Mouse (Mus musculus): ENCODE measurements at regions not wholly inside any gene's neighbourhood (a gene's known extent, or its start where the extent isn't known, plus 50 kb on each side); places are given as distances from the start of the nearest gene placed in this dataset.

- ATAC-seq (ENCODE audit: low FRiP score, low read depth) = no peak
- WGBS = 21% methylated on average over 5 of the region's 5 CpGs
These were observed 116.7 kb upstream of the 1700012A03Rik start for GRCm38 (mm10) chr6:31933364-31933763.

GRCm38 (mm10) chr6:31931116-31931515 is 118.9 kb upstream of the 1700012A03Rik start:
- no peak overlapping the region for H3K4me2 ChIP-seq
- H3K27me3 ChIP-seq = no peaks in the 10 kb centered on the region
- no peak overlapping the region for H3K4me3 ChIP-seq
- no peaks in the 10 kb centered on the region for H3K36me3 ChIP-seq
- no peaks in the 10 kb centered on the region for H3K9me3 ChIP-seq
- H3K9ac ChIP-seq = no peak overlapping the region
- no peak for ATAC-seq (ENCODE audit: low FRiP score, low read depth)
- no peak overlapping the region for H3K27ac ChIP-seq (replicated peaks)
- 92% methylated on average over 6 of the region's 6 CpGs for WGBS
- H3K4me1 ChIP-seq (replicated peaks) = peaks cover 10% of the 10 kb centered on the region

More at GRCm38 (mm10) chr6:31933364-31933763, 116.7 kb upstream of the 1700012A03Rik start:
- Histone ChIP-seq H3K4me1 (replicated peaks) (peaks cover 10% of the 10 kb centered on the region), H3K27ac (replicated peaks) (no peak overlapping the region), H3K36me3 (no peaks in the 10 kb centered on the region), H3K9me3 (no peaks in the 10 kb centered on the region), H3K4me3 (no peak overlapping the region), H3K9ac (no peak overlapping the region), H3K27me3 (no peaks in the 10 kb centered on the region), H3K4me2 (no peak overlapping the region)

DNA sequence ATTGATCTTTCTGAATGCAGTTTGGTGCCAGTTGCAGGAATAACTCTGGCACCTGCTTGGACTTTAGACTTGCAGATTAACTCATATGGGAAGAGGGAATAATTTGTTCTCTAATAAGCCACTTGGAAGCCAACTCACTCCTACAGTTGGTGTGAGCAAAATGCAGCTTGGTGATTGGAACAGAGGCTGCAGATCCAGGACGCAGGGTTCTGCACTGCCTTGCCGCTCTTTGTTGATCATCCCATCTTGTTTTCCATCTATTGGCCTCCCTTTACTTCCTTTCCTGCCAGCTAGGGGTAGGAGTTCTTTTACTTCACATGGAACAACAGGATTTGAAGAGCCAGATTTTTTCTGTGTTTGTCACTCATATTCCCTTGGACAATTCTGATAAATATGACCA is 120.9 kb upstream of the 1700012A03Rik start:
- Histone ChIP-seq H3K4me2 (no peak overlapping the region), H3K27ac (replicated peaks) (no peak overlapping the region), H3K9ac (no peak overlapping the region), H3K4me3 (no peak overlapping the region), H3K9me3 (no peaks in the 10 kb centered on the region), H3K36me3 (no peaks in the 10 kb centered on the region), H3K4me1 (replicated peaks) (peaks cover 16% of the 10 kb centered on the region), H3K27me3 (no peaks in the 10 kb centered on the region)
- no peak for ATAC-seq (ENCODE audit: low FRiP score, low read depth)
- WGBS = 86% methylated on average over 2 of the region's 2 CpGs

DNA sequence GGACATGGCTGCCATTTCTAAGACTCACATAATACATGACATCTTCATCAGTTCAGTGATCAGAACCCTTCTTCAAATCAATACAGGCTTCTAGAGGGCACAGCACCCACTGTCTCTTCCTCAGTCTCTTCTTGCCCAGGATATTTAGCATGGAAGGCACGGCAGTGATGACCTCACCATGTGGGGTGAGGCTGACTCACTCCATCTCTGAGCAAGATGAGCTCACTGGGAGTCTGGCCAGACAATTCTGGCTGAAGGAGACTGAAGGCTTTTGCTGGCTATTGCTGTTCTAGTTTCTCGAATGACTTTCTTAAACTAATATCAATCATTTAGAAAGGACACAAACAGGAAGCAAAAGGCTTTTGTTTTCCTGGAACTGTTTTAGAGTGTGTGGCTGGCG is 122.9 kb upstream of the 1700012A03Rik start:
- Histone ChIP-seq H3K27me3 (no peaks in the 10 kb centered on the region), H3K27ac (replicated peaks) (no peak overlapping the region), H3K4me2 (no peak overlapping the region), H3K4me1 (replicated peaks) (peaks cover 12% of the 10 kb centered on the region), H3K4me3 (no peak overlapping the region), H3K9ac (no peak overlapping the region), H3K9me3 (no peaks in the 10 kb centered on the region), H3K36me3 (no peaks in the 10 kb centered on the region)
- WGBS = 57% methylated on average over 3 of the region's 3 CpGs
- ATAC-seq (ENCODE audit: low FRiP score, low read depth) = no peak

DNA sequence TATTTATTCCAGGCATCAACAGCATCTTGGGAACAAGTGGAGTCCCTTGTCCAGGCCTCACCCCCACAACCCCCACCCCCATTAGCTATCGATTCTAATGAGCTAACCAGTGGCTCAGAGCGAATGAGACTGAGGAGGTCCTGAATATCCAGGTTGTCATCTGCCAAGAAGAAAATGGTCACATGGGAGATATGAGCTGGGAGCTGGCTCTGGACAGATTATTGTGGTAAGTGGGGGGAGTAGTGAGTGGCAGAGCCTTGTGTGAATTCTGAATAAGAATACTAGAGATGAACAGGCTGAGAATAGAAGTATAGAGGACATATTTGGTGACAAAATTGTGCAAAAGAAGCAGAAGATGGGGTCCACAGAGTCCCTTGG is 125.4 kb upstream of the 1700012A03Rik start:
- no peaks in the 10 kb centered on the region for H3K9me3 ChIP-seq
- no peak overlapping the region for H3K4me2 ChIP-seq
- no peaks in the 10 kb centered on the region for H3K36me3 ChIP-seq
- no peaks in the 10 kb centered on the region for H3K27me3 ChIP-seq
- 50% methylated on average over 2 of the region's 2 CpGs for WGBS
- peaks cover 12% of the 10 kb centered on the region for H3K4me1 ChIP-seq (replicated peaks)
- no peak overlapping the region for H3K4me3 ChIP-seq
- peak overlapping the region; percentile 67; the same call in 1 of the 2 replicates for H3K27ac ChIP-seq (replicated peaks)
- H3K9ac ChIP-seq = no peak overlapping the region
- ATAC-seq (ENCODE audit: low FRiP score, low read depth) = no peak

GRCm38 (mm10) chr6:31923951-31924668 is 125.9 kb upstream of the 1700012A03Rik start:
- peaks cover 12% of the 10 kb centered on the region for H3K4me1 ChIP-seq (replicated peaks)
- 28% methylated on average over 3 of the region's 3 CpGs for WGBS
- no peak overlapping the region for H3K4me2 ChIP-seq
- peak overlapping the region; percentile 67 for H3K27ac ChIP-seq (replicated peaks)
- H3K9me3 ChIP-seq = no peaks in the 10 kb centered on the region
- no peak overlapping the region for H3K4me3 ChIP-seq
- H3K27me3 ChIP-seq = no peaks in the 10 kb centered on the region
- H3K9ac ChIP-seq = no peak overlapping the region
- H3K36me3 ChIP-seq = no peaks in the 10 kb centered on the region
- ATAC-seq (ENCODE audit: low FRiP score, low read depth) = peak; percentile 83

GRCm38 (mm10) chr6:31921561-31922152 is 128.4 kb upstream of the 1700012A03Rik start:
- H3K36me3 ChIP-seq = no peaks in the 10 kb centered on the region
- H3K4me2 ChIP-seq = no peak overlapping the region

GRCm38 (mm10) chr6:31917411-31918131 is 132.5 kb upstream of the 1700012A03Rik start:
- H3K9ac ChIP-seq = no peak overlapping the region
- H3K9me3 ChIP-seq = no peaks in the 10 kb centered on the region
- no peak overlapping the region for H3K27ac ChIP-seq (replicated peaks)
- WGBS = 73% methylated on average over 13 of the region's 13 CpGs
- no peaks in the 10 kb centered on the region for H3K36me3 ChIP-seq
- no peaks in the 10 kb centered on the region for H3K27me3 ChIP-seq
- no peak overlapping the region for H3K4me3 ChIP-seq
- H3K4me1 ChIP-seq (replicated peaks) = peaks cover 5% of the 10 kb centered on the region; the same call in 1 of the 2 replicates
- no peak for ATAC-seq (ENCODE audit: low FRiP score, low read depth)
- no peak overlapping the region for H3K4me2 ChIP-seq

More at GRCm38 (mm10) chr6:31921561-31922152, 128.4 kb upstream of the 1700012A03Rik start:
- Histone ChIP-seq H3K4me3 (no peak overlapping the region), H3K9ac (no peak overlapping the region), H3K9me3 (no peaks in the 10 kb centered on the region), H3K27ac (replicated peaks) (no peak overlapping the region), H3K4me1 (replicated peaks) (peaks cover 17% of the 10 kb centered on the region), H3K27me3 (no peaks in the 10 kb centered on the region)
- ATAC-seq (ENCODE audit: low FRiP score, low read depth) = no peak
- WGBS = 94% methylated on average over 9 of the region's 9 CpGs

DNA sequence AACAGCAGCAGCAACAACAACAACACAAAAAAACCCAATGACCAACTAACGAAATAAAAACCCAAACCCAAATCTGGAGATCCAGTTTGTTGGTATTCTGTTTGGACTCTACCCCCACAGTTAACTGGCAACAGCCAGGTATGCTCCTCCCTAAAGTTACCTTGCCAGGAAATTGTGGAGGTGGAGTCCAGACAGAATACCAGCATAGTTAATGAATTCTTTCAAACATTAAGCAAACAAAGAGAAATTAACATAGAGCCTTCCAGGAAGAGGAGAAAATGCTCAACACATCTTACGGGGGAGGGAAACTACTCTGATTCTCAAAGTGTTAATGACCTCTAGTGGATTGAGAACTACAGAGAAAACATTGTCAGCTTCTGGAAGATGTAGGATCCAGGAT is 148.3 kb upstream of the 1700012A03Rik start:
- H3K27me3 ChIP-seq = no peaks in the 10 kb centered on the region
- no peak overlapping the region for H3K4me2 ChIP-seq
- no peaks in the 10 kb centered on the region for H3K36me3 ChIP-seq
- H3K9me3 ChIP-seq = no peaks in the 10 kb centered on the region
- H3K9ac ChIP-seq = no peak overlapping the region
- WGBS = 75% methylated on average over 2 of the region's 2 CpGs
- no peak overlapping the region for H3K27ac ChIP-seq (replicated peaks)
- H3K4me1 ChIP-seq (replicated peaks) = no peaks in the 10 kb centered on the region
- ATAC-seq (ENCODE audit: low FRiP score, low read depth) = no peak
- H3K4me3 ChIP-seq = no peak overlapping the region

- Histone ChIP-seq H3K4me2 (no peak overlapping the region), H3K36me3 (no peaks in the 10 kb centered on the region), H3K4me3 (no peak overlapping the region), H3K9me3 (no peaks in the 10 kb centered on the region), H3K27ac (replicated peaks) (no peak overlapping the region), H3K27me3 (no peaks in the 10 kb centered on the region), H3K9ac (no peak overlapping the region), H3K4me1 (replicated peaks) (no peaks in the 10 kb centered on the region)
- no peak for ATAC-seq (ENCODE audit: low FRiP score, low read depth)
- 47% methylated on average over 3 of the region's 3 CpGs for WGBS
These were observed 151.0 kb upstream of the 1700012A03Rik start for GRCm38 (mm10) chr6:31899055-31899454.

GRCm38 (mm10) chr6:31898609-31899008 is 151.4 kb upstream of the 1700012A03Rik start:
- no peaks in the 10 kb centered on the region for H3K4me1 ChIP-seq (replicated peaks)
- H3K36me3 ChIP-seq = no peaks in the 10 kb centered on the region
- no peak overlapping the region for H3K4me3 ChIP-seq
- no peak overlapping the region for H3K4me2 ChIP-seq
- ATAC-seq (ENCODE audit: low FRiP score, low read depth) = no peak
- H3K27ac ChIP-seq (replicated peaks) = no peak overlapping the region
- H3K27me3 ChIP-seq = no peaks in the 10 kb centered on the region
- WGBS = 11% methylated on average over 4 of the region's 4 CpGs
- H3K9ac ChIP-seq = no peak overlapping the region
- no peaks in the 10 kb centered on the region for H3K9me3 ChIP-seq

DNA sequence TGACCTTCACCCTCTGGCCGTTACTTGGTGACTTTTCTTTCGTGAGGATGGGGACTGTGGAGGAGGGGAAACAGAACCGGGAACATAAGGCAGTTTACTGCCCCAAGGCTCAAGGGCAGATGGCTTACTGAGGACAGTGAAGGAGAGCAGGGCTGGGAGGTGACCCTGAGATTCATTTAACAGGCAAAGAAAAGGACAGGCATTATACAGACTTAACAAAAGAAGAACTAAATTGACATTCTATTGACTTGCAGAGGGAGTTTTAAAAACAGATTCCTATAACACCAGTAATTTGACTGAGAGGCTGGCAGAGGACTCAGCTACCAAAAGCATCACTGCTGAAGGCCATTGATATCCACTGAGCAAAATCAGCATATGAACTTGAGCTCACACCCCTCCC is 153.0 kb upstream of the 1700012A03Rik start:
- no peaks in the 10 kb centered on the region for H3K36me3 ChIP-seq
- no peaks in the 10 kb centered on the region for H3K9me3 ChIP-seq
- no peaks in the 10 kb centered on the region for H3K4me1 ChIP-seq (replicated peaks)
- H3K27ac ChIP-seq (replicated peaks) = no peak overlapping the region
- no peak for ATAC-seq (ENCODE audit: low FRiP score, low read depth)
- no peaks in the 10 kb centered on the region for H3K27me3 ChIP-seq
- H3K4me2 ChIP-seq = no peak overlapping the region
- H3K4me3 ChIP-seq = no peak overlapping the region
- H3K9ac ChIP-seq = no peak overlapping the region
- WGBS = 59% methylated on average over 3 of the region's 3 CpGs

Measured in hindbrain, embryonic 15.5 days (tissue).